Mouse (Mus musculus) thymus, adult 2 months (tissue): ENCODE data around the gene Vwa3b. TPM values are rescaled to one million over a fixed set of nuclear protein-coding genes. Genes with fewer than 3 reads are reported as not detected.

Experiments
- DNase-seq: peaks from one replicate; pipeline ENCODE4 v3.0.0; 2021
- H3K27ac ChIP-seq: fragments of 200-500 bp; 2 replicates; pipeline ENCODE4 v1.5.1; 2012; ENCODE audit warnings: low read length, control low read depth; ENCODE audit not compliant: control insufficient read depth, insufficient read depth
- H3K27me3 ChIP-seq: fragments of 200-500 bp; 2 replicates; pipeline ENCODE4 v1.6.1; 2012; ENCODE audit warnings: mild to moderate bottlenecking, low read length, moderate library complexity, mixed read lengths; ENCODE audit not compliant: control insufficient read depth, insufficient read depth
- H3K36me3 ChIP-seq: fragments of 200-500 bp; 2 replicates; pipeline ENCODE4 v1.6.1; 2012; ENCODE audit warnings: mild to moderate bottlenecking, low read length, moderate library complexity; ENCODE audit not compliant: control insufficient read depth, insufficient read depth
- H3K4me1 ChIP-seq: fragments of 200-500 bp; replicated peaks from 2 replicates; pipeline ENCODE4 v1.6.1; 2012; ENCODE audit warnings: low read length; ENCODE audit not compliant: control insufficient read depth, insufficient read depth
- H3K4me3 ChIP-seq: fragments of 200-500 bp; 2 replicates; pipeline ENCODE4 v1.5.1; 2012; ENCODE audit warnings: mild to moderate bottlenecking, low read length, control low read depth, moderate library complexity; ENCODE audit not compliant: control insufficient read depth, insufficient read depth
- CTCF ChIP-seq: fragments of 200-500 bp; IDR thresholded peaks from 2 replicates; pipeline ENCODE4 v1.5.1; 2012; ENCODE audit warnings: mild to moderate bottlenecking, control low read depth, low read length, moderate library complexity, borderline replicate concordance; ENCODE audit not compliant: control insufficient read depth, poor library complexity, insufficient read depth; ENCODE audit errors: extremely low read depth
- POLR2A ChIP-seq: fragments of 200-500 bp; IDR thresholded peaks from 2 replicates; pipeline ENCODE4 v1.6.1; 2012; ENCODE audit warnings: mild to moderate bottlenecking, low read length, control low read depth, moderate library complexity; ENCODE audit not compliant: control insufficient read depth, poor library complexity, insufficient read depth; ENCODE audit errors: extremely low read depth
- WGBS: fragments of 180-500 bp; shearing (Covaris S2); methylation state at CpG from one replicate; pipeline ENCODE4 v1.1.7; 2018; 5-methylcytosine and 5-hydroxymethylcytosine counted together
- polyA plus RNA-seq: library from polyadenylated mRNA; depleted of rRNA; stranded (reverse); fragments of >200 nt; gene quantifications from 2 replicates; pipeline ENCODE4 v1.2.3, GENCODE M21; 2012; rRNA removed

Gene Vwa3b
- polyA plus RNA-seq, result 0.13 and 0.14 TPM in 2 replicates

DNA sequence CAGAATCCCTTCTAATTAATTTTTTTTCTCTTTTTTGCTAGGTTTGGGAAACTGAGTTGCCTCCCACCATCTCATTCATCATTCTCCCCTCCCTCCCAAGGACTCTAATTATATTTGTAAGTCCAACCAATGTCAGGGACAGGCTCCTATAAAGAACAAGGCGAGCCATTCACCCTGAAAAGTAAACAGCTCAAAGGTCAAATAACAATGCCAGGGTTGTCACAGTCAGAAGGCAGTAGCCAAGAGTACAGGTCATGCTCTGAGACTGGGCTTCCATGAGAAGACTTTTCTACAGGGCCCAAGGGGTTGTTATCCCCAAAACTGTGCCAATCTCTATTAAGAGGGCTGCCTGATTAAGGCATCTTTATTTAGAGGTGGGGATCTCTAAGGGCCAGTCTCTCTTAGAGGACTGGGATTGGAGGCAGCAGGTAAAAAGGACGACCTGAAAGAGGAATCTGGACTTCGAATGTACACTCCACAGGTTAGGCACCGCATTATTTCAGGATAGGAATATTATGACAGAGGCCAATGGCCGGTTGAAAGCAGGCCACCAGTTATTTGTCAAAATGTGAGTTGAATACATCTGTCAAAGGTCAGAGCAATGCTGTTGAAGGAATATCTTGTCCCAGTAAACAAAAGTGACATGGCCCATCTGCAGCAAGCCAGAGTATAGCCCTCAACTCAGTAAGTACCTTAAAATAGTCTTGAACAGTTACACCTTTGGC is at the start of gene Vwa3b:
TSS of gene Vwa3b (plus strand) at position 635 of the 725 bp plus-strand sequence.
- no peaks in the 10 kb centered on the region for H3K27me3 ChIP-seq
- H3K27ac ChIP-seq, result no peak within 1 kb of the TSS
- H3K4me3 ChIP-seq, result no peak within 1 kb of the TSS
- peaks cover 10% of the 10 kb centered on the region for H3K4me1 ChIP-seq
- WGBS, result 92% methylated on average over 5 of the region's 5 CpGs
- no peak for DNase-seq
- TF ChIP-seq CTCF, result no peak
- no peak for TF ChIP-seq POLR2A
- no peaks in the 10 kb centered on the region for H3K36me3 ChIP-seq

DNA sequence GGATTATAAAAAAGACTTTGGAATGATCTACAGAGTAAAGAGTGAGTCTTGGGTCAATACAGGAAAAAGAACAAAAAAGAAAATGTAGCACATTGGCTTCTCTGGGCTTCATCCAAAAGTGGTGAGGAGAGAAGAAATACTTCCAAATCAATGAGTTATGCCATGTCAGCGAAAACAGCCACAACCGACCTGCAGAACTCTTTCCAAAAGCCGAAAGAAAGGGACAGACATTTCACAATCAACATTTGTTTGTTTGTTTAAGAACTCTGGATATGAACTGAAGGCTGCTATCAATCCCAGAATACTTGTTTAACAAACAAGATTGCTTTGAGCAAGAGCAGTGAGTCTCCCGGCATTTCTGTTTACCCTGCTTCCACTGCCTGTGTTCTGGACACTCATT is 49.6 kb upstream of the Vwa3b start:
- no peak overlapping the region for H3K4me3 ChIP-seq
- WGBS, result 95% methylated on average over 4 of the region's 4 CpGs
- DNase-seq, result no peak
- H3K27me3 ChIP-seq, result no peaks in the 10 kb centered on the region
- TF ChIP-seq POLR2A, result no peak
- no peak for TF ChIP-seq CTCF
- H3K4me1 ChIP-seq, result no peaks in the 10 kb centered on the region
- H3K36me3 ChIP-seq, result no peaks in the 10 kb centered on the region
- H3K27ac ChIP-seq, result no peak overlapping the region

DNA sequence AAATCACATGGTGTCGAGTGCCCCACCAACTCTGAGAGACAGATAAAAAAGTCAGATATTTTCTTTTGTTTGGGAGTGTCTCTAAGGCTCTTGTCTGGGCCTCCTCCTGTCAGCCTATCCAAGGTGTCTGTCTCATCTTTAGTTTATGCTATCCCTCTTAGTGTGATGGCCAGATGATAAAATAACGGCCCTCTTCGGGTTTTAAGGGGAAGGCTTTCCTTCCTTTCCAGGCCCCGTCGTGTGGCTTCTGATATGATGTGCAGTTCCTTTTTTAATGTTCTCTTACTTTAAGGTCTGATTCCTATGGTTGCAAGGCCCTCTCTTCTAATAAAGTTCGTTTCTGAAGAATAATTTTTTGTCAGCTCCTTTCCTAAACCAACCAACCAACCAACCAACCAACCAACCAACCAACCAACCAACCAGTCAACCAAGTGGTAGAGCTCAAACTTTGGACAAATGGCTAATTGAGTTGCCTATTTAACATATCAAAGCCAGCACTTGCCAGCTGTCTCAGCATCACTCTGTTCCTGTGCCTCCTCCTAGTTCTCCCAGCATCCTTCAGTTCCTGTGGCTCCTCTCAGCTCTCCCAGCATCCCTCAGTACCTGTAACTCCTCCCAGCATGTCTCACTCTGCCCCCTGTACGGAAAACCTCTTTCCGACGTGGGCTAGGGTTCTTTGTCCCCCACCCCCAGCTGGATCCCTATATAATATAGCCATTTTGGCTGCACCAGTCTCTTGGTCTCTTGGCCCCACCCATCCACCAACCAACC is 44.0 kb upstream of the Vwa3b start:
- DNase-seq, result no peak
- no peaks in the 10 kb centered on the region for H3K27me3 ChIP-seq
- no peaks in the 10 kb centered on the region; the same call in 1 of the 2 replicates for H3K4me1 ChIP-seq
- no peak overlapping the region for H3K4me3 ChIP-seq
- no peak overlapping the region for H3K27ac ChIP-seq
- TF ChIP-seq CTCF, result no peak
- TF ChIP-seq POLR2A, result no peak
- 67% methylated on average over 9 of the region's 9 CpGs for WGBS
- H3K36me3 ChIP-seq, result no peaks in the 10 kb centered on the region

DNA sequence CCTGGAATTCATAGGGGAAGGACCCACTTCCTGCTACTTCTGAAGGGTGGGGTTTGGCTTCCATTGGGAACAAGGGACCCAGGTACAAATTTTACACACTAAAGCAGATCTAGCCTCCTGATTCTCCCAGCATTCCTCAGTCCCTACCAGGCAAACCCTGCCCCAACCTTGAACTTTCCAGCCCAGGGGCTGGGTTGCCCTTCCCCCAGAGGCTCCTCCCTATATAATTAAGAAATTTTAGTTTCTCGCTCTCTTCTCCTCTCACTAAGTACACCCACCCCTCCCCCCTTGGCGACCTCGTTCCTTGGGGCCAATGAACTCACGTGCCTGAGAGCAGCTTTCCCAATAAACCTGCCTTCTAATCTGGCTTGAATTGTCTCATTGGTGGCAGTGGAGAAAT is 42.6 kb upstream of the Vwa3b start:
- WGBS, result 88% methylated on average over 4 of the region's 4 CpGs
- no peak overlapping the region for H3K27ac ChIP-seq
- no peaks in the 10 kb centered on the region for H3K27me3 ChIP-seq
- H3K4me1 ChIP-seq, result no peaks in the 10 kb centered on the region; the same call in 1 of the 2 replicates
- H3K4me3 ChIP-seq, result no peak overlapping the region
- H3K36me3 ChIP-seq, result no peaks in the 10 kb centered on the region
- TF ChIP-seq CTCF (no peak), POLR2A (no peak)
- DNase-seq, result no peak

DNA sequence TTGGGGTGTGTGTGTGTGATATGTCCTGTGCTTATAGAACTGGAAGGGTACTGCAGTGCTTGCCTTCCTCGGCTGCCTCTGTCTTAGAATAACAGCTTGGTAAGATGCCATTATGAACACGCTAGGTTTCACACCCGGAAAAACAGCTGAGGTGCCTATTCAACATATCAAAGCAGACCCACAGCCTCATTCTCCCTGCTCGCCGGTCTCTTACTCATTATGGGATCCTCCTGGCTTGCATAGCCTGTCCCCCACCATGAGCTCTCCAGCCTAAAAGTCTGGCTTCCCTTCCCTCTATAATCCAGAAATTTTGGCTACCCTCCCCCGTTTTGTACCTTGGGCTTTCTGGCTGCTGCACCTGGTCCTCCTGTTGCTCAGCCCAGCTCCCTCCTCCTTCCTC is 42.0 kb upstream of the Vwa3b start:
- H3K4me1 ChIP-seq, result no peaks in the 10 kb centered on the region; the same call in 1 of the 2 replicates
- WGBS, result 83% methylated on average over 6 of the region's 6 CpGs

DNA sequence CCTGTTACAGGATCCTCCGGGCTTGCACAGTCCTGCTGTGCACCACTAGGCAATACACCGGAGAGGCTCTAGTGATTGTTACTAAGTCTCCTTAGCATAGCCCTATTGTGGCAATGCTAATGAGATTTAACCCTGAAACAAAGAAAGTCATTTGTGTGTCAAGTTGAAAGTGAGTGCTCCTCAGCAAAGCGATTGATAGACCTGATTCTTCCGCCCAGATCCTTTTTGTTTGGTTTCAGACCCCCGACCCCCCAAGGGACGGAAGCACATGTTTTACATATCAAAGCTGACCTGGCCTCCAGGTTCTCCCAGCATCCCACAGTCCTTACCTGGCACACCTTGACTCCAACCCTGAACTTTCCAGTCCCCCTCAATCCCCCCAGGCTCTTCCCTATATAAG is 40.5 kb upstream of the Vwa3b start:
- H3K4me3 ChIP-seq, result no peak overlapping the region
- H3K4me1 ChIP-seq, result no peaks in the 10 kb centered on the region; the same call in 1 of the 2 replicates
- no peak overlapping the region for H3K27ac ChIP-seq
- no peak for DNase-seq
- WGBS, result 92% methylated on average over 6 of the region's 6 CpGs
- no peak for TF ChIP-seq CTCF
- no peak for TF ChIP-seq POLR2A
- no peaks in the 10 kb centered on the region for H3K36me3 ChIP-seq
- no peaks in the 10 kb centered on the region for H3K27me3 ChIP-seq

More for the DNA sequence above, 42.0 kb upstream of the Vwa3b start:
- H3K4me3 ChIP-seq, result no peak overlapping the region
- TF ChIP-seq CTCF (no peak), POLR2A (no peak)
- no peaks in the 10 kb centered on the region for H3K27me3 ChIP-seq
- H3K27ac ChIP-seq, result no peak overlapping the region
- no peak for DNase-seq
- H3K36me3 ChIP-seq, result no peaks in the 10 kb centered on the region
